ENCODE assay signal across 8 mouse cellular contexts in the genomic region with DNA sequence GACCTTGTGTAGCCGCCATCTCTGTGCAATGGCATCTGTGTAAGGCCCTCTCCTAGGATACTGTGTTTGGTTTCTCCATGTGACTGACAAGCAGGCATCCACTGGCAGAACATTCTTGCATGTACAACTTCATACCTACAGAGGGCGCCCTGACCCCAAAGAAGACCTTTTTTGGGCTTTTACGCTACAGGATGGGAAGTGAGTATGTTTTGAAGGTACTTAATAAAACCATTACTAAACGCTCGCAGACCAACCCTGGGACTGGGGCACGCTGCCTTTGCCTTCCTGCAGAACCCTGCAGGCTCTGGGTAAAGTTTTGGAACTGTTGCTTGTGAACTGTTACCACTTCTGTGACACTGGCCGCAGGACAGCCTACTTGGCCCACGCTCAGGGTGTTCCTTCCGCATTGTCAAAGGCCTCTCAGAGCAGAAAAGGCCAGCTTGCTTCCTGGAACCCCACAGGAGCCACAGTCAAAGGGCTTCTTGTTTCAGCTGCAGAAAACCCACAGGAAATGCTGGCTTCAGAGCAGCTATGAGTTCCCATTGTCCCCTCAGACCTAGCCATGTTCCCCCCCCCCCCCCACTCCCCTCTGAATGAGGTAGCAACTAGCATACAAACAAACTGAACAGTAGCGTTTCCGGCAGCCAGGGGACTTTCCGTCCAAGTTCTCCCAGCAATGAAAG. TPM values are rescaled to one million over a fixed set of nuclear protein-coding genes. Genes with fewer than 3 reads are reported as not detected.
DNase-seq lines count a peak whose midpoint lies in the region; ATAC-seq and TF ChIP-seq lines count a peak whose summit lies in the region.

No protein-coding gene starts in this region.

- peak; percentile 59; the same call in 1 of the 2 replicates for ATAC-seq in embryonic facial prominence, embryonic 15.5 days (ENCODE audit: insufficient number of reproducible peaks, low FRiP score, low TSS enrichment, low read depth)
- ATAC-seq in heart, embryonic 14.5 days (ENCODE audit: insufficient number of reproducible peaks, insufficient read depth, low FRiP score, low read depth): peak; percentile 37
- ATAC-seq in kidney, postnatal 0 days (replicated peaks; ENCODE audit: low FRiP score, low read depth): no peak; the same call in 1 of the 2 replicates
- peak; percentile 84 for ATAC-seq in midbrain, postnatal 0 days (ENCODE audit: low FRiP score)
- ATAC-seq in stomach, embryonic 14.5 days (ENCODE audit: insufficient number of reproducible peaks, insufficient read depth, low FRiP score, low read depth): no peak

- peak overlapping the region; percentile 93 for H3K27ac ChIP-seq in bone marrow macrophage, adult 2 months (ENCODE audit: insufficient read depth, low read depth, low read length)
- peak overlapping the region; percentile 59 for H3K27ac ChIP-seq in embryonic facial prominence, embryonic 15.5 days (replicated peaks)
- peak overlapping the region; percentile 70 to 80 for H3K27ac ChIP-seq in heart, embryonic 14.5 days (replicated peaks in 1 of 2; ENCODE audit: control insufficient read depth in 1 of 2, insufficient read depth in 1 of 2, low read depth in 2 of 2, low read length in 2 of 2)
- H3K27ac ChIP-seq in kidney, postnatal 0 days: peak overlapping the region; percentile 47
- peak overlapping the region; percentile 64 for H3K27ac ChIP-seq in liver, adult 2 months (replicated peaks; ENCODE audit: insufficient read depth, low read depth, low read length)
- peak overlapping the region; percentile 63 for H3K27ac ChIP-seq in midbrain, postnatal 0 days (ENCODE audit: low read depth, low read length)
- peak overlapping the region; percentile 62; the same call in 1 of the 2 replicates for H3K27ac ChIP-seq in stomach, embryonic 14.5 days (ENCODE audit: low read length)

- H3K27me3 ChIP-seq in embryonic facial prominence, embryonic 15.5 days: no peaks in the 10 kb centered on the region
- H3K27me3 ChIP-seq in heart, embryonic 14.5 days (ENCODE audit: control insufficient read depth, insufficient read depth, low read length): no peaks in the 10 kb centered on the region
- H3K27me3 ChIP-seq in kidney, postnatal 0 days (ENCODE audit: insufficient read depth, low read length): no peaks in the 10 kb centered on the region
- no peaks in the 10 kb centered on the region for H3K27me3 ChIP-seq in liver, adult 2 months (ENCODE audit: control insufficient read depth, insufficient read depth, low read length)
- no peaks in the 10 kb centered on the region for H3K27me3 ChIP-seq in midbrain, postnatal 0 days (ENCODE audit: insufficient read depth, low read length)
- H3K27me3 ChIP-seq in stomach, embryonic 14.5 days (ENCODE audit: control insufficient read depth, insufficient read depth, low read length): no peaks in the 10 kb centered on the region

- H3K9me3 ChIP-seq in embryonic facial prominence, embryonic 15.5 days (replicated peaks): no peaks in the 10 kb centered on the region
- H3K9me3 ChIP-seq in heart, embryonic 14.5 days (ENCODE audit: control insufficient read depth, low read length): no peaks in the 10 kb centered on the region
- no peaks in the 10 kb centered on the region for H3K9me3 ChIP-seq in kidney, postnatal 0 days (replicated peaks; ENCODE audit: low read length)
- no peaks in the 10 kb centered on the region for H3K9me3 ChIP-seq in midbrain, postnatal 0 days (ENCODE audit: low read length)
- no peaks in the 10 kb centered on the region for H3K9me3 ChIP-seq in stomach, embryonic 14.5 days (ENCODE audit: control insufficient read depth, low read depth, low read length)

- 0 out of 2 replicates have a peak, but pooled peaks have one; percentile 7 for TF ChIP-seq POLR2A in bone marrow macrophage, adult 2 months (IDR thresholded peaks at IDR 0.05; ENCODE audit: borderline replicate concordance, low read depth, low read length)
- no peak for TF ChIP-seq POLR2A in liver, adult 2 months (IDR thresholded peaks at IDR 0.05; ENCODE audit: extremely low read depth, insufficient read depth, low read length)

- peak; percentile 86 for TF ChIP-seq CTCF in bone marrow macrophage, adult 2 months (IDR thresholded peaks at IDR 0.05; ENCODE audit: low read depth, low read length)
- TF ChIP-seq CTCF in kidney, postnatal 0 days (IDR thresholded peaks at IDR 0.05; ENCODE audit: low read depth): peak; percentile 81
- TF ChIP-seq CTCF in liver, adult 2 months (IDR thresholded peaks at IDR 0.05; ENCODE audit: low read depth, low read length): peak; percentile 44
- TF ChIP-seq CTCF in midbrain, postnatal 0 days (IDR thresholded peaks at IDR 0.05): peak; percentile 91

- peak overlapping the region; percentile 38 for H3K4me2 ChIP-seq in embryonic facial prominence, embryonic 15.5 days (replicated peaks)
- peak overlapping the region; percentile 35; the same call in 1 of the 2 replicates for H3K4me2 ChIP-seq in heart, embryonic 14.5 days (ENCODE audit: low read length)
- 0 out of 2 replicates have a peak overlapping the region, but pooled peaks have one; percentile 2 for H3K4me2 ChIP-seq in kidney, postnatal 0 days (ENCODE audit: low read length)
- H3K4me2 ChIP-seq in midbrain, postnatal 0 days (ENCODE audit: low read depth, low read length, poor library complexity, severe bottlenecking): no peak overlapping the region
- H3K4me2 ChIP-seq in stomach, embryonic 14.5 days (replicated peaks; ENCODE audit: low read depth, low read length): no peak overlapping the region

- H3K4me1 ChIP-seq in bone marrow macrophage, adult 2 months (ENCODE audit: control insufficient read depth, insufficient read depth, low read length): peaks cover 16% of the 10 kb centered on the region
- peaks cover 8% of the 10 kb centered on the region; the same call in 1 of the 2 replicates for H3K4me1 ChIP-seq in embryonic facial prominence, embryonic 15.5 days
- H3K4me1 ChIP-seq in heart, embryonic 14.5 days (ENCODE audit: control insufficient read depth in 2 of 2, insufficient read depth in 2 of 2, low read length in 2 of 2): peaks cover 4 to 7% of the 10 kb centered on the region in 2 experiments; a peak in 2 of 4 replicates
- no peaks in the 10 kb centered on the region for H3K4me1 ChIP-seq in kidney, postnatal 0 days (replicated peaks; ENCODE audit: insufficient read depth, low read length)
- H3K4me1 ChIP-seq in liver, adult 2 months (ENCODE audit: control insufficient read depth, insufficient read depth, low read length): peaks cover 4% of the 10 kb centered on the region
- no peaks in the 10 kb centered on the region; the same call in 1 of the 2 replicates for H3K4me1 ChIP-seq in midbrain, postnatal 0 days (ENCODE audit: insufficient read depth, low read length)
- no peaks in the 10 kb centered on the region for H3K4me1 ChIP-seq in stomach, embryonic 14.5 days (ENCODE audit: control insufficient read depth, insufficient read depth, low read length)

- DNase-seq in CD4-positive, CD25-positive, alpha-beta regulatory T cell, adult 2 months (ENCODE audit: low read depth, low spot score): peak; percentile 89
- DNase-seq in kidney, postnatal 0 days (ENCODE audit: low spot score): peak; percentile 92
- peak; percentile 38 for DNase-seq in liver, adult 2 months (ENCODE audit: extremely low read depth, low read depth, low spot score)
- peak; percentile 88 for DNase-seq in midbrain, postnatal 0 days (ENCODE audit: low spot score)

- no peaks in the 10 kb centered on the region for H3K36me3 ChIP-seq in embryonic facial prominence, embryonic 15.5 days
- no peaks in the 10 kb centered on the region for H3K36me3 ChIP-seq in heart, embryonic 14.5 days (ENCODE audit: control insufficient read depth, insufficient read depth, low read length)
- no peaks in the 10 kb centered on the region for H3K36me3 ChIP-seq in kidney, postnatal 0 days (ENCODE audit: insufficient read depth, low read length)
- no peaks in the 10 kb centered on the region for H3K36me3 ChIP-seq in liver, adult 2 months (ENCODE audit: control insufficient read depth, insufficient read depth, low read length)
- no peaks in the 10 kb centered on the region for H3K36me3 ChIP-seq in midbrain, postnatal 0 days (ENCODE audit: insufficient read depth, low read length)
- H3K36me3 ChIP-seq in stomach, embryonic 14.5 days (ENCODE audit: control insufficient read depth, insufficient read depth, low read length): no peaks in the 10 kb centered on the region

- H3K79me2 ChIP-seq in liver, adult 2 months (ENCODE audit: control insufficient read depth, insufficient read depth, low read length): no peaks in the 10 kb centered on the region

- peak overlapping the region; percentile 39 for H3K4me3 ChIP-seq in bone marrow macrophage, adult 2 months (ENCODE audit: insufficient read depth, low read length)
- no peak overlapping the region for H3K4me3 ChIP-seq in embryonic facial prominence, embryonic 15.5 days (replicated peaks)
- no peak overlapping the region for H3K4me3 ChIP-seq in heart, embryonic 14.5 days (ENCODE audit: control insufficient read depth in 1 of 2, insufficient read depth in 1 of 2, low read depth in 1 of 2, low read length in 2 of 2)
- H3K4me3 ChIP-seq in kidney, postnatal 0 days (replicated peaks; ENCODE audit: low read depth, low read length): no peak overlapping the region
- H3K4me3 ChIP-seq in liver, adult 2 months (ENCODE audit: insufficient read depth, low read depth, low read length): no peak overlapping the region
- H3K4me3 ChIP-seq in midbrain, postnatal 0 days (ENCODE audit: low read depth, low read length): no peak overlapping the region
- H3K4me3 ChIP-seq in stomach, embryonic 14.5 days (ENCODE audit: low read depth, low read length): no peak overlapping the region

- H3K9ac ChIP-seq in embryonic facial prominence, embryonic 15.5 days: no peak overlapping the region
- H3K9ac ChIP-seq in heart, embryonic 14.5 days (ENCODE audit: low read length): 0 out of 2 replicates have a peak overlapping the region, but pooled peaks have one; percentile 39
- no peak overlapping the region for H3K9ac ChIP-seq in kidney, postnatal 0 days (ENCODE audit: low read depth, low read length)
- no peak overlapping the region for H3K9ac ChIP-seq in liver, adult 2 months (ENCODE audit: low read depth, low read length)
- no peak overlapping the region for H3K9ac ChIP-seq in midbrain, postnatal 0 days (replicated peaks; ENCODE audit: low read length, poor library complexity, severe bottlenecking)
- no peak overlapping the region for H3K9ac ChIP-seq in stomach, embryonic 14.5 days (replicated peaks; ENCODE audit: low read depth, low read length)

- WGBS in embryonic facial prominence, embryonic 15.5 days: 24% methylated on average over 12 of the region's 12 CpGs
- 29% methylated on average over 12 of the region's 12 CpGs for WGBS in heart, embryonic 14.5 days
- WGBS in kidney, postnatal 0 days: 27% methylated on average over 12 of the region's 12 CpGs
- 35% methylated on average over 12 of the region's 12 CpGs for WGBS in liver, adult 2 months
- 27% methylated on average over 12 of the region's 12 CpGs for WGBS in midbrain, postnatal 0 days
- 36% methylated on average over 12 of the region's 12 CpGs for WGBS in stomach, embryonic 14.5 days

RNA-seq across cellular contexts. Expression of gene Disc1, which starts 13.1 kb away (rescaled TPM):
- polyA plus RNA-seq in bone marrow macrophage, adult 2 months (2012; ENCODE audit: insufficient read depth, insufficient read length, missing spikeins): 2.8 and 4.1 TPM in 2 replicates
- 1.9 and 3.3 TPM in 2 replicates for polyA plus RNA-seq in embryonic facial prominence, embryonic 15.5 days (2015; fragmentation: Nextera tagmentation; extraction: Ambion mirVana)
- polyA plus RNA-seq in heart, embryonic 14.5 days (2014; fragmentation: Nextera tagmentation; extraction: Ambion mirVana): 2.0 and 4.2 TPM in 2 replicates
- polyA plus RNA-seq in kidney, postnatal 0 days (2015; fragmentation: Nextera tagmentation; extraction: Ambion mirVana): 0.83 and 0.88 TPM in 2 replicates
- 0.34 and 0.37 TPM in 2 replicates for total RNA-seq in liver, adult 2 months (2014; rRNA removed)
- polyA plus RNA-seq in liver, adult 2 months (2012; rRNA removed): 0.14 and 0.16 TPM in 2 replicates
- total RNA-seq in midbrain, postnatal 0 days (2014; rRNA removed): 6.1 and 8.7 TPM in 2 replicates
- 0.77 and 1.4 TPM in 2 replicates for polyA plus RNA-seq in midbrain, postnatal 0 days (2015; fragmentation: Nextera tagmentation; extraction: Ambion mirVana)
- 1.9 and 3.0 TPM in 2 replicates for polyA plus RNA-seq in stomach, embryonic 14.5 days (2014; fragmentation: Nextera tagmentation; extraction: Ambion mirVana)

RNA-seq across cellular contexts. Expression of gene Tsnax, which starts 54.3 kb away (rescaled TPM):
- 32.7 and 36.9 TPM in 2 replicates for polyA plus RNA-seq in bone marrow macrophage, adult 2 months (2012; ENCODE audit: insufficient read depth, insufficient read length, missing spikeins)
- 125 and 131 TPM in 2 replicates for polyA plus RNA-seq in embryonic facial prominence, embryonic 15.5 days (2015; fragmentation: Nextera tagmentation; extraction: Ambion mirVana)
- 92.4 and 97.7 TPM in 2 replicates for polyA plus RNA-seq in heart, embryonic 14.5 days (2014; fragmentation: Nextera tagmentation; extraction: Ambion mirVana)
- 91.9 and 97.4 TPM in 2 replicates for polyA plus RNA-seq in kidney, postnatal 0 days (2015; fragmentation: Nextera tagmentation; extraction: Ambion mirVana)
- total RNA-seq in liver, adult 2 months (2014; rRNA removed): 21.6 and 23.0 TPM in 2 replicates
- polyA plus RNA-seq in liver, adult 2 months (2012; rRNA removed): 17.1 and 17.9 TPM in 2 replicates
- total RNA-seq in midbrain, postnatal 0 days (2014; rRNA removed): 118 and 130 TPM in 2 replicates
- polyA plus RNA-seq in midbrain, postnatal 0 days (2015; fragmentation: Nextera tagmentation; extraction: Ambion mirVana): 221 and 227 TPM in 2 replicates
- polyA plus RNA-seq in stomach, embryonic 14.5 days (2014; fragmentation: Nextera tagmentation; extraction: Ambion mirVana): 128 and 132 TPM in 2 replicates

Comparison
In these comparisons a context has a peak if more than half of its experiments do, and no peak if none do; other contexts are left out.
1. DNase-seq: peak in every context shown above with its lines; median percentile 92 in kidney, postnatal 0 days; 89 in CD4-positive, CD25-positive, alpha-beta regulatory T cell, adult 2 months; 88 in midbrain, postnatal 0 days; 38 in liver, adult 2 months.
2. ATAC-seq: peak in embryonic facial prominence, embryonic 15.5 days (single experiment), heart, embryonic 14.5 days (single experiment) and midbrain, postnatal 0 days (single experiment); none in kidney, postnatal 0 days (single experiment) and stomach, embryonic 14.5 days (single experiment).
3. H3K4me2 ChIP-seq: peak in embryonic facial prominence, embryonic 15.5 days (single experiment), heart, embryonic 14.5 days (single experiment) and kidney, postnatal 0 days (single experiment); none in midbrain, postnatal 0 days (single experiment) and stomach, embryonic 14.5 days (single experiment).
4. Peak in every context shown above with its lines, with median percentiles within 50 percentile points of each other: H3K27ac ChIP-seq and CTCF ChIP-seq.